Mouse (Mus musculus): ENCODE results near the gene Zfp764. TPM values are rescaled to one million over a fixed set of nuclear protein-coding genes. Genes with fewer than 3 reads are reported as not detected.
A peak's percentile ranks its signal among the peaks of the same experiment; 100 is the strongest.
"Not testable (repeated sequence)": the region's sequence is repeated elsewhere in the genome, so short reads cannot be mapped to it uniquely, and the experiment has no call there.

Gene Zfp764
- polyA plus RNA-seq, 1 experiment from 2014 or later, result 6.8 TPM

GRCm38 (mm10) chr7:127388201-127388600 is 18.4 kb downstream of the Zfp764 start:
- H3K36me3 ChIP-seq, result peaks cover 12% of the 10 kb centered on the region
- H3K4me3 ChIP-seq; ATAC-seq (ENCODE audit: low FRiP score, low read depth); H3K9me3 ChIP-seq; H3K27ac ChIP-seq (replicated peaks); H3K4me2 ChIP-seq (replicated peaks); H3K27me3 ChIP-seq; H3K9ac ChIP-seq (replicated peaks): not testable (repeated sequence)
- peaks cover 16% of the 10 kb centered on the region for H3K4me1 ChIP-seq

GRCm38 (mm10) chr7:127386641-127387392 is 19.8 kb downstream of the Zfp764 start, which contains the start of gene 9130019O22Rik:
Gene 9130019O22Rik, minus strand, starts transcription at chr7:127387166.
- peak within 1 kb of the TSS; percentile 60 for H3K4me3 ChIP-seq
- WGBS, result 18% methylated on average over 38 of the region's 38 CpGs
- H3K27ac ChIP-seq (replicated peaks), result no peak within 1 kb of the TSS
- peak within 1 kb of the TSS; percentile 69 for H3K9ac ChIP-seq (replicated peaks)
- no peaks in the 10 kb centered on the region for H3K9me3 ChIP-seq
- peak; percentile 86 for ATAC-seq (ENCODE audit: low FRiP score, low read depth)
- peaks cover 8% of the 10 kb centered on the region; the same call in 1 of the 2 replicates for H3K4me1 ChIP-seq
- peak within 1 kb of the TSS; percentile 67 for H3K4me2 ChIP-seq (replicated peaks)
- H3K36me3 ChIP-seq, result peaks cover 21% of the 10 kb centered on the region
- no peaks in the 10 kb centered on the region for H3K27me3 ChIP-seq

- ATAC-seq (ENCODE audit: low FRiP score, low read depth); H3K4me1 ChIP-seq; H3K9ac ChIP-seq (replicated peaks); H3K27ac ChIP-seq (replicated peaks); H3K4me3 ChIP-seq; H3K27me3 ChIP-seq; H3K4me2 ChIP-seq (replicated peaks); H3K9me3 ChIP-seq: not testable (repeated sequence)
- WGBS, result 92% methylated on average over 4 of the region's 4 CpGs
- H3K36me3 ChIP-seq, result peaks cover 16% of the 10 kb centered on the region; the same call in 1 of the 2 replicates
Measured at GRCm38 (mm10) chr7:127385560-127385959, 21.1 kb downstream of the Zfp764 start.

GRCm38 (mm10) chr7:127378310-127378921 is 28.2 kb downstream of the Zfp764 start:
- Histone ChIP-seq H3K9ac (replicated peaks) (no peak overlapping the region), H3K4me2 (replicated peaks) (no peak overlapping the region), H3K27ac (replicated peaks) (no peak overlapping the region), H3K4me1 (0 out of 2 replicates have a peak, but pooled peaks cover 3% of the 10 kb centered on the region), H3K9me3 (no peaks in the 10 kb centered on the region), H3K27me3 (no peaks in the 10 kb centered on the region), H3K36me3 (peaks cover 16% of the 10 kb centered on the region), H3K4me3 (no peak overlapping the region)
- ATAC-seq (ENCODE audit: low FRiP score, low read depth), result no peak
- 79% methylated on average over 6 of the region's 6 CpGs for WGBS

- ATAC-seq (ENCODE audit: low FRiP score, low read depth), result peak; percentile 92
- H3K27me3 ChIP-seq; H3K27ac ChIP-seq (replicated peaks); H3K4me1 ChIP-seq; H3K9me3 ChIP-seq: not testable (repeated sequence)
- Histone ChIP-seq H3K36me3 (peaks cover 13% of the 10 kb centered on the region), H3K9ac (replicated peaks) (peak within 1 kb of the TSS; percentile 77), H3K4me2 (replicated peaks) (peak within 1 kb of the TSS; percentile 73), H3K4me3 (peak within 1 kb of the TSS; percentile 77)
- WGBS, result 2% methylated on average over 49 of the region's 49 CpGs
Measured at GRCm38 (mm10) chr7:127375271-127376245, 31.1 kb downstream of the Zfp764 start, which contains the start of gene Zfp747. Gene Zfp747, minus strand, starts transcription at chr7:127376050.

GRCm38 (mm10) chr7:127371870-127372269 is 34.8 kb downstream of the Zfp764 start:
- H3K36me3 ChIP-seq, result peaks cover 13% of the 10 kb centered on the region
- not testable (repeated sequence) for H3K9ac ChIP-seq (replicated peaks); ATAC-seq (ENCODE audit: low FRiP score, low read depth); H3K27ac ChIP-seq (replicated peaks); H3K9me3 ChIP-seq; H3K4me3 ChIP-seq; H3K4me1 ChIP-seq; H3K27me3 ChIP-seq; H3K4me2 ChIP-seq (replicated peaks)
- WGBS, result 81% methylated on average over 3 of the region's 3 CpGs

GRCm38 (mm10) chr7:127371213-127371612 is 35.4 kb downstream of the Zfp764 start:
- Histone ChIP-seq H3K27me3 (no peaks in the 10 kb centered on the region), H3K4me1 (0 out of 2 replicates have a peak, but pooled peaks cover 3% of the 10 kb centered on the region), H3K4me2 (replicated peaks) (no peak overlapping the region), H3K9me3 (no peaks in the 10 kb centered on the region), H3K4me3 (no peak overlapping the region), H3K36me3 (peaks cover 13% of the 10 kb centered on the region), H3K9ac (replicated peaks) (no peak overlapping the region), H3K27ac (replicated peaks) (no peak overlapping the region)
- 86% methylated on average over 2 of the region's 2 CpGs for WGBS
- ATAC-seq (ENCODE audit: low FRiP score, low read depth), result no peak

- no peak overlapping the region for H3K4me3 ChIP-seq
- no peak for ATAC-seq (ENCODE audit: low FRiP score, low read depth)
- H3K27me3 ChIP-seq, result peaks cover 21% of the 10 kb centered on the region
- no peak overlapping the region for H3K9ac ChIP-seq (replicated peaks)
- H3K4me2 ChIP-seq (replicated peaks), result no peak overlapping the region
- no peaks in the 10 kb centered on the region for H3K36me3 ChIP-seq
- H3K27ac ChIP-seq (replicated peaks), result no peak overlapping the region
- H3K4me1 ChIP-seq, result peaks cover 14% of the 10 kb centered on the region
- no peaks in the 10 kb centered on the region for H3K9me3 ChIP-seq
- 96% methylated on average over 3 of the region's 3 CpGs for WGBS
Measured at GRCm38 (mm10) chr7:127366249-127366648, 40.4 kb downstream of the Zfp764 start.

GRCm38 (mm10) chr7:127364166-127364565 is 42.5 kb downstream of the Zfp764 start:
- H3K4me2 ChIP-seq (replicated peaks), result peak overlapping the region; percentile 65
- no peaks in the 10 kb centered on the region for H3K9me3 ChIP-seq
- H3K36me3 ChIP-seq, result no peaks in the 10 kb centered on the region
- H3K27me3 ChIP-seq, result peaks cover 28% of the 10 kb centered on the region
- peak overlapping the region; percentile 40 for H3K4me3 ChIP-seq
- peak overlapping the region; percentile 59; the same call in 1 of the 2 replicates for H3K9ac ChIP-seq (replicated peaks)
- WGBS, result 46% methylated on average over 4 of the region's 4 CpGs
- H3K27ac ChIP-seq (replicated peaks), result no peak overlapping the region
- H3K4me1 ChIP-seq, result peaks cover 14% of the 10 kb centered on the region
- ATAC-seq (ENCODE audit: low FRiP score, low read depth), result no peak

- H3K27ac ChIP-seq (replicated peaks), result 0 out of 2 replicates have a peak overlapping the region, but pooled peaks have one; percentile 16
- WGBS, result under 1% methylated on average over 24 of the region's 24 CpGs
- no peaks in the 10 kb centered on the region for H3K9me3 ChIP-seq
- H3K27me3 ChIP-seq, result peaks cover 28% of the 10 kb centered on the region
- H3K4me1 ChIP-seq, result peaks cover 14% of the 10 kb centered on the region
- peak overlapping the region; percentile 40 for H3K4me3 ChIP-seq
- peak; percentile 58; the same call in 1 of the 2 replicates for ATAC-seq (ENCODE audit: low FRiP score, low read depth)
- peak overlapping the region; percentile 59 for H3K9ac ChIP-seq (replicated peaks)
- H3K4me2 ChIP-seq (replicated peaks), result peak overlapping the region; percentile 65
- H3K36me3 ChIP-seq, result no peaks in the 10 kb centered on the region
Measured at GRCm38 (mm10) chr7:127363475-127363921, 43.1 kb downstream of the Zfp764 start.

GRCm38 (mm10) chr7:127362418-127362817 is 44.2 kb downstream of the Zfp764 start:
- not testable (repeated sequence) for H3K27ac ChIP-seq (replicated peaks); ATAC-seq (ENCODE audit: low FRiP score, low read depth); H3K9ac ChIP-seq (replicated peaks); H3K9me3 ChIP-seq; H3K36me3 ChIP-seq; H3K4me3 ChIP-seq
- peaks cover 28% of the 10 kb centered on the region for H3K27me3 ChIP-seq
- peaks cover 14% of the 10 kb centered on the region for H3K4me1 ChIP-seq
- 14% methylated on average over 13 of the region's 13 CpGs for WGBS
- 0 out of 2 replicates have a peak overlapping the region, but pooled peaks have one; percentile 26 for H3K4me2 ChIP-seq (replicated peaks)
